Mouse (Mus musculus) cerebellum, adult 8-10 months (tissue): Measurements from ENCODE around the gene Tmcc3.
A peak's percentile ranks its signal among the peaks of the same experiment; 100 is the strongest.

Source experiments
- DNase-seq: peaks from one replicate; pipeline ENCODE4 v3.0.0; 2022

Tmcc3 gene

GRCm38 (mm10) chr10:94555394-94555793 lies 243.6 kb downstream of the Tmcc3 start:
- no peak for DNase-seq

DNA sequence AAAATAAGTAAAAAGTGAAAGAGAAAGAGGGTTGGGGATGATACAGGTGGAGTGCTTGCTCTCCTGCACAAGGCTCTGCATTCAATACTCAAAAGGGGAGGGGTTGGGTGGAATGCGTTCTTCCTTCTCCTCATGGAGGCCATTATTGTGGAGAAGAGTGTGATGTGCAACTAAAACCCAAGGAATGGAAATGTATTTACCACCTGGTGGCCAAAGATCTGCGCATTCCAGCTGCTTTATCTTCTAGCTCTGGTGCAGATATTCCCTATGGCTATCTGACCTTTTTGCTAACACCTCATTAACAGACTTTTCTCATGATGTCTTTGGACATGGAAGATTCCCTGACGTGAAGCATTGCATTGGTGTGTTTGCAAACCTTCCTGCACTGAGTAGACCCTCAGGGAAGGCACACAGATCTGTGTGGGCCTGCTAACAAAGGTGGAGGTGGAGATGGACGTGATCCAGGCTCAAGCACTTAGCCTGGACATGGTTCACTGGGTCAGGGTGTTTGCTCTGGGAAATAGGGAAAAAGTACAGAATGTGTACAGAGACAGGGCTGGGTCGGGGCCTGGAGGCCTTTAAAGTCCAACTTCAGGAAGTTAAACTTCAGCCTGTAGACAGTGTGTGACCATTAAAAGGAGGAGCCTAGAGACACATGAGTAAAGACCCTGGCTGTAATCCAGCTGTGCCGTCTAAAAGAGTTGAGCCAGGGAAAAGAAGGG lies 245.8 kb downstream of the Tmcc3 start:
- DNase-seq, result no peak

GRCm38 (mm10) chr10:94558826-94559225 lies 247.1 kb downstream of the Tmcc3 start:
- DNase-seq, result no peak

- no peak for DNase-seq
These were observed 249.6 kb downstream of the Tmcc3 start for GRCm38 (mm10) chr10:94561351-94561750.

DNA sequence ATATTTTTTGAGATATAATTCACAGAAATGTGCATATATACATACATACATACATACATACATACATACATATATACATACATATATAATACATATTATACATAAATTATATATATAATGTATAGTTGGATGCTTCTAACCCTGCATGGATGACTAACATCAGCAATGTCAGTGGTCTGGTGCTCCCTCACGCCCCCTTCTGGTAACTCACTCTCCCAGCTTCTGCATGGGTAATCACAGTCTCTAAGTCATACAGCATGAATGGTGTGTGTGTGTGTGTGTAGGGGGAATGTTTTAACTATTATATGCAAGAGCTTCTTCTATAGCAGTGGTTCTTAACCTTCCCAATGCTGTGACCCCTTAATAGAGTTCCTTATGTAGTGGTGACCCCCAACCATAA lies 250.4 kb downstream of the Tmcc3 start:
- DNase-seq, result no peak

GRCm38 (mm10) chr10:94562991-94563390 lies 251.2 kb downstream of the Tmcc3 start:
- DNase-seq, result no peak

DNA sequence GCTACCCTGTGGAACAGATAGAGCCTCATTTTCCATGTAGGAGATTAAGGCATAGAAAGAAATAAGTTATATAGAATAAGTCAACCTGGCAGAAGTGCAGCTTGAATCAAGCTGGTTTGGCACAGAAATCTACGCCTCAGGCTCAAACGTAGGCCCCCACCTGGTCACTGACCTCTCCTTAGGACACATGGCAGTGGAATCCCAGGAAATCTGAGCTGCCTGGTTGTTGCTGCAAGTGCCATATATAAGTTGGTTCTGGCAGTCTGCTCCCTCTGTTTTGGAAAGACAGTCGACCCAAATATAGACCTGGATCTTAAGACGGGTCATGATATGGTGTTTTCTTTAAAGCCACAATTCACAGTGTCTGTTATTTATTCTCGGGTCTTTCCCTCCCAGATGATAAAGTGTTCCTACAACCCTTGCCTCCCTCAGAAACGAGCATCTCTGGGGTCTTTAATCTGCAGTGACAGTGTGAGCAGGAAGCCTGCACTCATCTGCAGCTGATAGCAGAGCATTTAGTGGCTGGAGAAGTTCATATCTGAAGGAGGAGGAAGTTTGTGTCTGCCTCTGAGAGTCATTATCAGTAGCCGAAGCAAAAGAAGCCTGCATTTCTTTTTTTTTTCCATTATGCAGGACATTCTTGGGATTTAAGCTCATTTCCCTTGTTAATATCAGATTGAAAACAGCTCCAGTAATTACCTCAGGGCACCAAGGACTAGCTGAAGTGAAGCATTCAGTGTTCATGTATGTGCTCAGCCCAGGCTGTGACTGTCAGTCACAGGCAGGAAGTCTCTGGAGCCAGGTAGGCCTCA lies 253.9 kb downstream of the Tmcc3 start:
- no peak for DNase-seq

DNA sequence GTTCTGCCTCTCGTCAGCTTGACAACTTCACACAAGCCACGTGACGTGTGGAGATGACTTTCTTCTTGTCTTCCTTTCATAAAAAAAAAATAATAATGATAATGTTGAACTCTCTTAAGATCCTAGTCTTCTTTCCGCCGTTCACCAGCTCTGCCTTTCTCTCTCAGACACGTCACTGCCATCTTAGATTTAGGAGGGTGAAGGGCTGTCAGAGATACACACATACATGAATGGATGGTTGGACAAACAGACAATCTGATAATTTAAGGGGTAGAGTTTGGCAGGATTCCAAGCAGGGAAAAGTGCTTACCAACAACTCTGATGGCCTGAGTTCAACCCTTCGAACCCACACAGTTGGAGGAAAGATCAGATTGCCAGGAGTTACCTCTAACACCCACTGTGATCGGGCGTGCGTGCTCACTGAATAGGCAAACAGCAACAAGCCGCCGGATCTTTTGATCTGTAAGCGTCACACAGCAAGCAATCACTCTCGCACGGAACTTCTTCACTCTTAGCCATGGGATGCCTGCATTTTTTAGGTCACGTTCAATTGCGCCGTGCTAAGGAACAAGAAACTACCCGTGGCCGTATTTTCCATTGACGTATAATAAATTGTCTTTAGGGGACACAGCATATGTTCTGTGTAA lies 254.6 kb downstream of the Tmcc3 start:
- no peak for DNase-seq

DNA sequence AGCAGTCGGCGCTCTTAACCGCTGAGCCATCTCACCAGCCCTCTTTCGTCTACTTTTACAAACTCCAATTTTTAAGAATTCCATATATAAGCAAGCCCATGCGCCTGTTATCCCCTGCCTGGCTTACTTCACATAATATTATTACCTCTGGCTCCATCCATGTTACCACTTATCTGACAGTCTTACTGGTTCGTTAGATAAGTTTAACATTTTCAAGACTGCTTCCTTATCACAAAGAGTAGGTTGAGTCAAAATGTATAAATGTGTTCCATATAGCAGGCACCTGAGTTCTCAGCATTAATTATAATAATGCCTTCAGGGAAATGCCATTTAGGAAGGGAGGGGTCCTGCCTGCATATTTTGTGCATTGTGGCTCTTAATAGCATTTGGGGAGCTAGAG lies 255.5 kb downstream of the Tmcc3 start:
- no peak for DNase-seq

GRCm38 (mm10) chr10:94567915-94568314 lies 256.2 kb downstream of the Tmcc3 start:
- peak; percentile 34 for DNase-seq

DNA sequence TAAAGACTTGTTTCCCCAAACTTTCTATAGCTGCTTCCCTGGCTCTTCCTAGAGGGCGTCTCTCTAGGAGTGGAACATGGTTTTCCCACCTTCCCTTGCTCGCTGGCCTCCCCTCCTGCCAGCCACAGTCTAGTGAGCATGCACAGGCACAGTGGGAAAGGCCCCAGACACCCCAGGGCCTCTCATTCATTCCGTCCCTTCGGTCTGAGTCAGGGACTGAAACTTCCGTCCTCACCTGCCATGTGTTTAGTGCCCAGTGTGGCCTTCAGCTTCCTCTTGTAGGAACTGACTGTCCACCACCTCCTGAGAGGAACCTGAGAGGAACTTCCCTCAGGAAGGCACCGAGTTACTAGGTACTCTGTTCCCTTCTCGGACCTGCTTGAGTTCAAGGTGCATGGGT lies 257.1 kb downstream of the Tmcc3 start:
- no peak for DNase-seq

GRCm38 (mm10) chr10:94569731-94570130 lies 258.0 kb downstream of the Tmcc3 start:
- no peak for DNase-seq

DNA sequence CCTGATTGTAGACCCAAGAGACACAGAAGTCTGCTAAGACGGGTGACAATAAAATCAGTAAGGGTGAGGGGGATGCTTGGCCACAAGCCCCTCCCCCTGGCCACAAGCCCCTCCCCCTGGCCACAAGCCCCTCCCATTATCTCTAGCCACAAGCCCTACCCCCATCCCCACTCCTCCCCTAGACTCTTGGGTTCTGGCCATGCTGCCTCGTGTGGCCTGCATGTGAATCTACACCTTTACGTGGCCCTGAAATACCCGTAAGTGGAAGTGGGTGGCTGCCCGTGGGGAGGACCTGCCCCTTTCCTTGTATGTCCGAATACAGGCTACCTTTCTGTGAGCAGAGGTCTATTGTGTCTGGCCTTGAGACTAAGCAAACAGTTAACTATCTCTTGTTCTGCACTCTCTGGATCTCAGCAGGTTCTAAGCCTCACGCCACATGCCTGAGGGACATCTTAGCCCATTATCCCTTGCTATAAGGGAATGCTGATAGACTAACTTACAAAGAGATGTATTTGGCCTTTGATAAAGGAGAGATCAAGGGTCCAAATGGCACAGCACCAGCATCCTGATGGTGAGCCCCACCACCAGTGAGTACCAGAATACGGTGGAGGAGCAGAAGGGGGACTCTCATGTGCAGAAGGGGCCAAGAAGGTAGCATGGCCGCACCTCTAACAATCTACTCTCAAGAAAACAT lies 260.3 kb downstream of the Tmcc3 start:
- no peak for DNase-seq

- DNase-seq, result no peak
These were observed 261.0 kb downstream of the Tmcc3 start for GRCm38 (mm10) chr10:94572772-94573171.

DNA sequence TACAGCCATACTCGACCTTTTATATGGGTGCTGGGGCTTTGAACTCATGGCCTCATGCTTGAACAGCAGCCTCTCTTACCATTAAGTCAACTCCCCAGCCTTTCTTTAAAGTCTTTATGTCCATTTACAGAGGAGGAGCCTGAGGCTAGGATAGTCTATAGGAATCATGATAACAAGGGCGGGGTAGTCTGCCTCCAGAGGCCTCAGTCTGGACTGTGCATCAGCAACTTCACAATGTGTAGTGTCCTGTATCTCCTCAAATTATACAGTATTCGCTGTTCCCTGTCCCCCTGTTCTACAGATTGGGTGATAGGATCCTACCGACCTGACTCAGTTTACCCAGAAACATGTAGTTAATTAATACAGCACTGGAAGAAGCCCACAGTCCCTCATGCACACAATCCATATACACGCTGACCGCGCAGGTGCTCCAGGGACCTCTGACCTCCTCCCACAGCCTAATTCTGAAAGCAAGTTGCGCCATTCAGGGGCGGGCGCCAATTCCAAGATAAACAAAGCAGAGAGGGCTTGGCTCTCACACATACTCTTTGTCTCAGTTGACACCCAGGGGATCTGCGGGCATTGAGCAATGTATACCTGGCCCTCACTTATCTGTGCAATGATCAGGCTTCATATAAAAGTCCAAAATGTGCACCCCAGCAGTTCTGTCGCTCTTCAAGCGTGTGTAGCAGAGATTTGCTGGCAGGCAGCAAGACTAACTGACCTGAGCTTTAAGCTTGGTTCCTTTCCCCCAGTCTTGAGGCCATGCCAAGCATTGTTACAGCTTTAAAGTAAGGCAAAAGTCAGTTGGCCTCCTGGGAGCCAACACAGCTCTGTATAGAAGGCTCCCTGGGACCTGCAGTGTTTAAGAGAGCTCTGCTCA lies 262.9 kb downstream of the Tmcc3 start:
- DNase-seq, result no peak

GRCm38 (mm10) chr10:94575958-94576357 lies 264.2 kb downstream of the Tmcc3 start:
- no peak for DNase-seq

DNA sequence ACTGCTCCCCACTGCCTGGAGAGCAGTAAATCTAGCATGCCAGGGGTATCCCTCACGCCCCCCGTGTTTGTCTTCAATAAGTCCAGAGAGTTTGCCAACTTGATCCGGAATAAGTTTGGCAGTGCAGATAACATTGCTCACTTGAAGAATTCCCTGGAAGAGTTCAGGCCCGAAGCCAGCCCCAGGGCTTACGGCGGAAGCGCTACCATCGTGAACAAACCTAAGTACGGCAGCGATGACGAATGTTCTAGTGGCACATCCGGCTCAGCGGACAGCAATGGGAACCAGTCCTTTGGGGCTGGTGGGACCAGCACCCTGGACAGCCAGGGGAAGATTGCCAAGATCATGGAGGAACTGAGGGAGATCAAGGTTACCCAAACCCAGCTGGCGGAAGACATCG lies 267.1 kb downstream of the Tmcc3 start:
- DNase-seq, result no peak

GRCm38 (mm10) chr10:94581384-94581783 lies 269.6 kb downstream of the Tmcc3 start:
- DNase-seq, result no peak

GRCm38 (mm10) chr10:94583714-94584113 lies 272.0 kb downstream of the Tmcc3 start:
- DNase-seq, result no peak

DNA sequence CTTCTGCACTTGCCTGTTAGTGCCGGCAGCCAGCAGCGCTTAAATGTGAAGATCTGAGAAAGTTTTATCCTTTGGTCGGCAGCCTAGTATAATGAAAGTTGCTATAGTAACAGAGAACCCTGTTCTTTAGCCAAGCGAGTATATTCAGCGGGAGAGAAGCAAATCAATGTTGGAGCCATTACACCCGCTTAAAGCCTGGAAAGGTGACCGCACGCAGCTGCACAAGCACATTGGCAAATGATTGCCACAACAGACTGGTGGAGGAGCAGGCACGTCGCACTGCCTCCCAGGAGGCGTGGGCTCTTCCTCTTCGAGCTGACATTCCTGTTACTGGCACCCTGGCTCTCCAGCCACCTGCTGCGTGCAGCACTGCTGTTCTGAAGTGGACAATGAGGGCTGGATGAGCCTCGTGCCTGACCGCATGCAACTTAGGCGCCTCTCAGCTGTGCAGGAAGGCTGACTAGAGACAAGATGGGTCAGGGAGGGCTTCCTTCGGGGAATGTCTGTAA lies 273.2 kb downstream of the Tmcc3 start:
- DNase-seq, result no peak

- DNase-seq, result no peak
These were observed 274.1 kb downstream of the Tmcc3 start for GRCm38 (mm10) chr10:94585819-94586218.

DNA sequence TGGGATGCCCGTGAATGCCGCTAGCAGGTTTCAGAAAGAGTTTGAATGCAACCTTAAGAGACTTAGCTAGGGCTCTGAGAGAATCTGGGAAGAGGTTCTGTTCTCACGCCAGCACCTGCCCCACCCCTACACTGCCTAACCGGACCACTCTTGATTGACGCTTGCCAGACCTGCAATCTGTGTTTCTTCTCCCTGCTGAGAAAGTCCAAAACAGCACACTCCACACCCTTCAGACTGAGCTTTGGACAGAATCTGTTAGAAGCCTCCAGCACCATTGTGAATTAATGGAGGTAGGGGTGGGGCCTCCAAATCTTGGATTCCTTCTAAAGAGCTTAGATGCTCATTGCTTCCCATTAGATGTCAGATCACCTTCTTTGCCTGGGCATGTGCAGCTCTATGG lies 277.2 kb downstream of the Tmcc3 start:
- no peak for DNase-seq
